Mouse (Mus musculus): Measurements from ENCODE around the gene Zfp652. TPM values are rescaled to one million over a fixed set of nuclear protein-coding genes. Genes with fewer than 3 reads are reported as not detected.
A peak's percentile ranks its signal among the peaks of the same experiment; 100 is the strongest.

The Zfp652 gene
- polyA plus RNA-seq, 1 experiment from 2014 or later, result 12.8 TPM

DNA sequence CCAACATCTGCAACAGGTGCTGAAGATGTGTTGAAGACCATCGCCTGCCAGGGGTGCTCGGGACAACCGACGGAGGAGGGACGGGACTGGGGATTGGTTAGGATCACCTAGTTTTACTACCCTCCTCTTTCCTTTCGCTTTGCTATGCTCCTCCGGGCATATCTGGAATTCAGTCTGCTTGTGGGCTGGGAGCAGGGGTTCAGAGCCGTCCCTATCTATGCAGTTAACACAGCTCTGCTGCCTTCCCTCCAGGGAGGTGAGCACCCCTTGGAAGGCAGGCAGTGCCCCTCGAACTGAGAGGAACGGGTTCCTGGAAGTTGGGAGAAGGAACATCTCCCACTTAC lies 118.8 kb downstream of the Zfp652 start:
- peaks cover 12% of the 10 kb centered on the region for H3K4me1 ChIP-seq (ENCODE audit: control insufficient read depth, insufficient read depth, low read length)
- 9% methylated on average over 10 of the region's 10 CpGs for WGBS
- peak overlapping the region; percentile 27 for H3K4me3 ChIP-seq (ENCODE audit: low read depth, low read length)
- H3K9ac ChIP-seq (replicated peaks; ENCODE audit: low read length), result no peak overlapping the region
- no peak for ATAC-seq (replicated peaks; ENCODE audit: insufficient number of reproducible peaks, low FRiP score, low TSS enrichment, low read depth)
- H3K27me3 ChIP-seq (ENCODE audit: control insufficient read depth, insufficient read depth, low read length), result peaks cover 79% of the 10 kb centered on the region
- DNase-seq (ENCODE audit: low spot score), result peak; percentile 29
- no peaks in the 10 kb centered on the region for H3K9me3 ChIP-seq (replicated peaks; ENCODE audit: control insufficient read depth, low read length)
- no peak overlapping the region for H3K27ac ChIP-seq (replicated peaks; ENCODE audit: low read depth, low read length)
- no peaks in the 10 kb centered on the region for H3K36me3 ChIP-seq (replicated peaks; ENCODE audit: control insufficient read depth, insufficient read depth, low read depth, low read length)
- H3K4me2 ChIP-seq (ENCODE audit: low read depth, low read length), result no peak overlapping the region; the same call in none of the 2 replicates

- H3K36me3 ChIP-seq (replicated peaks; ENCODE audit: control insufficient read depth, insufficient read depth, low read depth, low read length), result no peaks in the 10 kb centered on the region
- no peak overlapping the region for H3K4me3 ChIP-seq (ENCODE audit: low read depth, low read length)
- H3K9me3 ChIP-seq (replicated peaks; ENCODE audit: control insufficient read depth, low read length), result no peaks in the 10 kb centered on the region
- no peak for ATAC-seq (replicated peaks; ENCODE audit: insufficient number of reproducible peaks, low FRiP score, low TSS enrichment, low read depth)
- 3% methylated on average over 15 of the region's 15 CpGs for WGBS
- no peak overlapping the region for H3K4me2 ChIP-seq (ENCODE audit: low read depth, low read length)
- peaks cover 77% of the 10 kb centered on the region for H3K27me3 ChIP-seq (ENCODE audit: control insufficient read depth, insufficient read depth, low read length)
- peak; percentile 47 for DNase-seq (ENCODE audit: low spot score)
- H3K4me1 ChIP-seq (ENCODE audit: control insufficient read depth, insufficient read depth, low read length), result peaks cover 12% of the 10 kb centered on the region
- no peak overlapping the region for H3K27ac ChIP-seq (replicated peaks; ENCODE audit: low read depth, low read length)
- H3K9ac ChIP-seq (replicated peaks; ENCODE audit: low read length), result no peak overlapping the region
These were observed 119.2 kb downstream of the Zfp652 start for GRCm38 (mm10) chr11:95831641-95832040.

DNA sequence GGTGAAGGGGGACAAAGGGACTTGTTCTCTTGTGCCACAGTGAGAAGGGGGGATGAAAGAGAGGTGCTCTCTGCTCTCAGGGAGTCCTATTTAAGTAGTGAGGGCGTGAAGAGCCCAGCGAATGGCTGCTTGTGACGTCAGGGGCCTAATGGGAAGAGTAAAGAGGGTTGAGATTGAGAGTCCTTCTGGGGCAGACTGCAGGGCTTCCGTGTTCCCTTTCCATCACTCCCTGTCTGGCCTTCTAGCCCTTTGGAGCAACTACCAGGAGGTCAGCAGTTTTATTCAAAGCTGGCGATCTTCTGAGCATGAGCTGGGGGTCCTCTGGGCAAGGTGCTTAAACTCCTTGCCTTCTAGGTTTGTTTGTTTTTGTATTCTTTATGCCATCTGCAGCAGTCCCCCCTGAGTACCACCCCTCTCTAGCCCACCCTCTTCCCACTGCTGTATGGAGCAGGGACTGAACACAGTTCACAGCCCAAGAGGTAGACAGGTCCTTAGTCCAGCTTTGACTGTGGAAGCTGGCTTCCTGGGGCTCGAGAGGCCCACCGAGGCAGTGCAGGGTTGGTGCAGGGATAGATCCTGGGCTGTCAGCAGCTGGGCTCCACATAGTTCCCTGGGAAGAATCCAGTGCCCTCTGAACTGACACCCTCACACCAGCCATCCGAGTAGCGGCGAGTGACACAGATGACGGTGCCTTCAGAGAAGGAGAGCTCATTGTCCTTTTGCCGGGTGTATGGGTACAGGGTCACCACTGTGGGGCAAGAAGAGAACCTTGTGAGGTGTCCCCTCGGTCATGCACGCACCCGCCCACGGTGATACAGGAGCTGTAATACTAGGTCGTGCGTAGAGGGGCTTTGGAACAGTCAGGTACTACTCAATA lies 119.9 kb downstream of the Zfp652 start:
- H3K9me3 ChIP-seq (replicated peaks; ENCODE audit: control insufficient read depth, low read length), result no peaks in the 10 kb centered on the region
- WGBS, result 30% methylated on average over 18 of the region's 18 CpGs

GRCm38 (mm10) chr11:95833006-95833570 lies 120.6 kb downstream of the Zfp652 start:
- Histone ChIP-seq H3K4me3 (ENCODE audit: low read depth, low read length) (no peak overlapping the region), H3K4me2 (ENCODE audit: low read depth, low read length) (no peak overlapping the region), H3K36me3 (replicated peaks; ENCODE audit: control insufficient read depth, insufficient read depth, low read depth, low read length) (no peaks in the 10 kb centered on the region), H3K4me1 (ENCODE audit: control insufficient read depth, insufficient read depth, low read length) (peaks cover 12% of the 10 kb centered on the region), H3K9me3 (replicated peaks; ENCODE audit: control insufficient read depth, low read length) (no peaks in the 10 kb centered on the region), H3K27me3 (ENCODE audit: control insufficient read depth, insufficient read depth, low read length) (peaks cover 76% of the 10 kb centered on the region), H3K9ac (replicated peaks; ENCODE audit: low read length) (no peak overlapping the region), H3K27ac (replicated peaks; ENCODE audit: low read depth, low read length) (no peak overlapping the region)
- ATAC-seq (replicated peaks; ENCODE audit: insufficient number of reproducible peaks, low FRiP score, low TSS enrichment, low read depth), result no peak
- DNase-seq (ENCODE audit: low spot score), result no peak
- 15% methylated on average over 8 of the region's 8 CpGs for WGBS

More for the DNA sequence above, 119.9 kb downstream of the Zfp652 start:
- H3K4me2 ChIP-seq (ENCODE audit: low read depth, low read length), result no peak overlapping the region
- no peaks in the 10 kb centered on the region for H3K36me3 ChIP-seq (replicated peaks; ENCODE audit: control insufficient read depth, insufficient read depth, low read depth, low read length)
- peaks cover 12% of the 10 kb centered on the region for H3K4me1 ChIP-seq (ENCODE audit: control insufficient read depth, insufficient read depth, low read length)
- no peak for ATAC-seq (replicated peaks; ENCODE audit: insufficient number of reproducible peaks, low FRiP score, low TSS enrichment, low read depth)
- no peak overlapping the region for H3K9ac ChIP-seq (replicated peaks; ENCODE audit: low read length)
- no peak overlapping the region for H3K4me3 ChIP-seq (ENCODE audit: low read depth, low read length)
- H3K27me3 ChIP-seq (ENCODE audit: control insufficient read depth, insufficient read depth, low read length), result peaks cover 76% of the 10 kb centered on the region
- no peak overlapping the region for H3K27ac ChIP-seq (replicated peaks; ENCODE audit: low read depth, low read length)
- DNase-seq (ENCODE audit: low spot score), result no peak

DNA sequence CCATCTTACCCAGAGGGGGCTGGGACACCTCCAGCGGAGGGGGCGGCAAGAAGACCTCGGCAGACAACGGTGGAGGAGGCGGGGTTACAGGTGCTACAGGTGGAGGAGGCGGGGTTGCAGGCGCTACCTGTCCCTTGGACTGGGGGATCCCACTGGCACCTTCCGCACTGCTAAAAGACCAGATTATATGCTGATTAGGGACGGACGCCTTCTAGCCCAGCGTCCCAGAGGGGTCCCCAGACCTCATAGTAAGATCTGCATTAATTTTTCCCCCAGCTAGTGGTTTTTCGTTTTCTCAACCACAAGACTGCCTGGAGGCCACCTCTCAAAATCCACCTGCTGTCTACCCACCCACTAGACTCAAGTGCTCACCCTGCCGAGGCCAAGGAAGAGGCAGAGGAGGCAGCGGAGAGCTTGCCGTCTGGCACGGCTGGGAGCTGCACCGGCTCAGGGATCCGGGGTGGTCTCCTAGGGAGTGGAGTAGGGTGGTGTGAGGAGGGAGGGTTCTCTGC lies 121.2 kb downstream of the Zfp652 start:
- H3K4me1 ChIP-seq (ENCODE audit: control insufficient read depth, insufficient read depth, low read length), result peaks cover 12% of the 10 kb centered on the region
- H3K4me2 ChIP-seq (ENCODE audit: low read depth, low read length), result no peak overlapping the region
- peak; percentile 36; the same call in 1 of the 2 replicates for ATAC-seq (replicated peaks; ENCODE audit: insufficient number of reproducible peaks, low FRiP score, low TSS enrichment, low read depth)
- H3K9ac ChIP-seq (replicated peaks; ENCODE audit: low read length), result no peak overlapping the region
- H3K9me3 ChIP-seq (replicated peaks; ENCODE audit: control insufficient read depth, low read length), result no peaks in the 10 kb centered on the region
- DNase-seq (ENCODE audit: low spot score), result no peak
- no peaks in the 10 kb centered on the region for H3K36me3 ChIP-seq (replicated peaks; ENCODE audit: control insufficient read depth, insufficient read depth, low read depth, low read length)
- H3K27ac ChIP-seq (replicated peaks; ENCODE audit: low read depth, low read length), result no peak overlapping the region
- H3K27me3 ChIP-seq (ENCODE audit: control insufficient read depth, insufficient read depth, low read length), result peaks cover 76% of the 10 kb centered on the region
- no peak overlapping the region for H3K4me3 ChIP-seq (ENCODE audit: low read depth, low read length)
- WGBS, result 2% methylated on average over 18 of the region's 18 CpGs

- Histone ChIP-seq H3K27me3 (ENCODE audit: control insufficient read depth, insufficient read depth, low read length) (peaks cover 71% of the 10 kb centered on the region), H3K4me1 (ENCODE audit: control insufficient read depth, insufficient read depth, low read length) (peaks cover 12% of the 10 kb centered on the region), H3K4me2 (ENCODE audit: low read depth, low read length) (peak overlapping the region; percentile 11; the same call in 1 of the 2 replicates), H3K9me3 (replicated peaks; ENCODE audit: control insufficient read depth, low read length) (no peaks in the 10 kb centered on the region), H3K4me3 (ENCODE audit: low read depth, low read length) (no peak overlapping the region), H3K36me3 (replicated peaks; ENCODE audit: control insufficient read depth, insufficient read depth, low read depth, low read length) (no peaks in the 10 kb centered on the region), H3K27ac (replicated peaks; ENCODE audit: low read depth, low read length) (no peak overlapping the region), H3K9ac (replicated peaks; ENCODE audit: low read length) (no peak overlapping the region)
- WGBS, result 5% methylated on average over 22 of the region's 22 CpGs
- no peak for ATAC-seq (replicated peaks; ENCODE audit: insufficient number of reproducible peaks, low FRiP score, low TSS enrichment, low read depth)
- peak; percentile 44 for DNase-seq (ENCODE audit: low spot score)
These were observed 121.7 kb downstream of the Zfp652 start for GRCm38 (mm10) chr11:95834143-95834667.

DNA sequence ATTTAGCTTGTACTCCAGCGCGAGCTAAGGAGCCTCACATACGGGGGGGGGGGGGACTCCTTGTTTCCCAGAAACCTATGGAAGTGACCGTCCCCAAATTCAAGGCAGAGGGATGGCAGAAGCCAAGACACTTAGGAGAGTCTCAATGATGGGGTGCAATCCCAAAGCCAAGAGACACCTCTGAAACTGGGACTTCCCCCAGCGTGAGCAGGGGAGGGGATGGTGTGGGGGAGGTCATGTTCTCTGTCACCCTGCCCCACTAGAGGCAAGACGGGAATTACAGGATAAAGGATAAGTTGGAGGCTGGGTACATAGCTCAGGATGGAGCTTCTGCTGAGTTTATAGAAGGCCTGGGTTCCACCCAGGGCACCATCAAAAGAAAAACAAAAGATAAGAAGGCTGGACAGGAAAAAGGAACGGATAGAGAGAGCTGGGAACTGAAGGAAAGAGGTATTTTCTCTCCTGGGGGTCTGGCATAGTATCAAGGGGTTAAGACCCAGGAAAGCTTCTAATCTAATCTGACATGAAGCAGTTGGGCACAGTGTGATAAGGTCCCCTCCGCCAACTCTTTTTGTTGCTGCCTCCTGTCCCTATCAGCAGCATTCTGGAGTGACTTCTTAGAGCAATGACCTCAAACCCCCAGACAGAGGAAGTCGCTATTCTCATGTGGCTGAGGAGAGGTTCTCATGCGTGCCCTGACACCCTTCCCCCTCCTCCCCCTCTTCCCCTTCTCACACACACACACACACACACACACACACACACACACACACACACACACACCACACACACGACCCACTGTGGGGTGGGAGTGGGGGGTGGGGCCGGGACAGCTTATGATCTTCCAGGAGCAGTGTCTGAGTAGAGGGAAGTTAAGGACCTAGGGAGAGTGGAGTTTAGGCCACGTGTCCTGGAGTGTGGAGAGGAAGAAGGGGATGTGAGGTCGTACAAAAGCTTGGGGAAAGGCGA lies 122.6 kb downstream of the Zfp652 start:
- no peak overlapping the region for H3K4me2 ChIP-seq (ENCODE audit: low read depth, low read length)
- 0 out of 2 replicates have a peak overlapping the region, but pooled peaks have one; percentile 8 for H3K27ac ChIP-seq (replicated peaks; ENCODE audit: low read depth, low read length)
- no peak for ATAC-seq (replicated peaks; ENCODE audit: insufficient number of reproducible peaks, low FRiP score, low TSS enrichment, low read depth)
- no peak overlapping the region for H3K9ac ChIP-seq (replicated peaks; ENCODE audit: low read length)
- 16% methylated on average over 15 of the region's 15 CpGs for WGBS
- no peak for DNase-seq (ENCODE audit: low spot score)
- H3K4me1 ChIP-seq (ENCODE audit: control insufficient read depth, insufficient read depth, low read length), result peaks cover 12% of the 10 kb centered on the region
- H3K36me3 ChIP-seq (replicated peaks; ENCODE audit: control insufficient read depth, insufficient read depth, low read depth, low read length), result no peaks in the 10 kb centered on the region
- H3K4me3 ChIP-seq (ENCODE audit: low read depth, low read length), result no peak overlapping the region
- peaks cover 63% of the 10 kb centered on the region for H3K27me3 ChIP-seq (ENCODE audit: control insufficient read depth, insufficient read depth, low read length)
- no peaks in the 10 kb centered on the region for H3K9me3 ChIP-seq (replicated peaks; ENCODE audit: control insufficient read depth, low read length)
